Mouse (Mus musculus) embryo, embryonic 10.5 days (tissue): ENCODE measurements around the gene Gm10778.

Experiments used
- DNase-seq: peaks from one replicate; pipeline ENCODE4 v3.0.0-alpha.2; 2015; ENCODE audit warnings: low spot score

Gm10778 gene

GRCm38 (mm10) chr10:81648803-81649775 lies at the start of gene Gm10778:
TSS of gene Gm10778 (plus strand) at chr10:81649059.
- peak; percentile 97 for DNase-seq

GRCm38 (mm10) chr10:81599630-81600029 lies 49.2 kb upstream of the Gm10778 start:
- DNase-seq: no peak

- peak; percentile 30 for DNase-seq
Observed at GRCm38 (mm10) chr10:81600096-81600495, 48.8 kb upstream of the Gm10778 start.

GRCm38 (mm10) chr10:81600738-81601203 lies 48.1 kb upstream of the Gm10778 start, which contains the start of gene Tle6:
TSS of gene Tle6 (minus strand) at chr10:81601073.
- peak; percentile 99 for DNase-seq

- DNase-seq: no peak
Observed at GRCm38 (mm10) chr10:81601396-81601905, 47.4 kb upstream of the Gm10778 start.

- DNase-seq: peak; percentile 87
Observed at GRCm38 (mm10) chr10:81602741-81603151, 46.1 kb upstream of the Gm10778 start.

GRCm38 (mm10) chr10:81604019-81604967 lies 44.6 kb upstream of the Gm10778 start:
- no peak for DNase-seq

- peak; percentile 96 for DNase-seq
Observed at GRCm38 (mm10) chr10:81604968-81605665, 43.7 kb upstream of the Gm10778 start.

- DNase-seq: no peak
Observed at GRCm38 (mm10) chr10:81605666-81605973, 43.2 kb upstream of the Gm10778 start.

GRCm38 (mm10) chr10:81605974-81606751 lies 42.7 kb upstream of the Gm10778 start, which contains the start of gene BC025920:
TSS of gene BC025920 (plus strand) at chr10:81606270.
- DNase-seq: peak; percentile 99

GRCm38 (mm10) chr10:81608308-81608707 lies 40.6 kb upstream of the Gm10778 start:
- no peak for DNase-seq

- no peak for DNase-seq
Observed at GRCm38 (mm10) chr10:81612779-81613178, 36.1 kb upstream of the Gm10778 start.

GRCm38 (mm10) chr10:81615486-81615885 lies 33.4 kb upstream of the Gm10778 start:
- peak; percentile 58 for DNase-seq

- DNase-seq: no peak
Observed at GRCm38 (mm10) chr10:81619976-81620375, 28.9 kb upstream of the Gm10778 start.

- DNase-seq: no peak
Observed at GRCm38 (mm10) chr10:81620786-81621185, 28.1 kb upstream of the Gm10778 start.

- no peak for DNase-seq
Observed at GRCm38 (mm10) chr10:81623441-81623840, 25.4 kb upstream of the Gm10778 start.

GRCm38 (mm10) chr10:81626101-81626993 lies 22.5 kb upstream of the Gm10778 start:
- no peak for DNase-seq

GRCm38 (mm10) chr10:81626994-81627835 lies 21.6 kb upstream of the Gm10778 start, which contains the start of gene Sirt6:
TSS of gene Sirt6 (minus strand) at chr10:81627797.
- DNase-seq: peak; percentile 96

GRCm38 (mm10) chr10:81627836-81628220 lies 21.0 kb upstream of the Gm10778 start:
- DNase-seq: no peak
